Mouse (Mus musculus) lung, embryonic 16.5 days (tissue): ENCODE measurements around the gene Col7a1. TPM values are rescaled to one million over a fixed set of nuclear protein-coding genes. Genes with fewer than 3 reads are reported as not detected.
A peak's percentile ranks its signal among the peaks of the same experiment; 100 is the strongest.

Experiments
- ATAC-seq: fragments of 200-750 bp; cut with Nextera tagmentation; 2 replicates; pipeline ENCODE4 v1.8.0; 2017; ENCODE audit warnings: low read depth, mild to moderate bottlenecking, moderate library complexity
- H3K27ac ChIP-seq: fragments of 300-500 bp; sonication (generic); 2 replicates; pipeline ENCODE4 v1.5.1; 2014; ENCODE audit warnings: mild to moderate bottlenecking, control low read depth, low read length
- H3K27me3 ChIP-seq: fragments of 300-500 bp; sonication (generic); 2 replicates; pipeline ENCODE4 v1.6.1; 2014; ENCODE audit warnings: low read depth, low read length, mixed read lengths; ENCODE audit not compliant: control insufficient read depth, insufficient read depth
- H3K36me3 ChIP-seq: fragments of 300-500 bp; sonication (generic); 2 replicates; pipeline ENCODE4 v1.6.1; 2014; ENCODE audit warnings: low read length; ENCODE audit not compliant: control insufficient read depth, insufficient read depth
- H3K4me1 ChIP-seq: fragments of 300-500 bp; sonication (generic); replicated peaks from 2 replicates; pipeline ENCODE4 v1.6.1; 2014; ENCODE audit warnings: low read length, mixed read lengths; ENCODE audit not compliant: control insufficient read depth, insufficient read depth
- H3K4me2 ChIP-seq: fragments of 300-500 bp; sonication (generic); 2 replicates; pipeline ENCODE4 v1.6.1; 2014; ENCODE audit warnings: low read depth, low read length, control low read depth
- H3K4me3 ChIP-seq: fragments of 300-500 bp; sonication (generic); 2 replicates; pipeline ENCODE4 v1.5.1; 2014; ENCODE audit warnings: mild to moderate bottlenecking, low read length, control low read depth
- H3K9ac ChIP-seq: fragments of 300-500 bp; sonication (generic); 2 replicates; pipeline ENCODE4 v1.6.1; 2014; ENCODE audit warnings: low read length, control low read depth
- H3K9me3 ChIP-seq: fragments of 300-500 bp; sonication (generic); 2 replicates; pipeline ENCODE4 v1.6.1; 2016; ENCODE audit warnings: low read length; ENCODE audit not compliant: control insufficient read depth
- WGBS: fragments of 180-500 bp; shearing (Covaris S2); extraction: QIAGEN DNeasy Blood & Tissue Kit; methylation state at CpG from one replicate; pipeline ENCODE4 v1.1.7; 2014; 5-methylcytosine and 5-hydroxymethylcytosine counted together
- polyA plus RNA-seq: library from polyadenylated mRNA; unstranded; fragments of >200 nt; fragmentation: Nextera tagmentation; extraction: Ambion mirVana; gene quantifications from 2 replicates; pipeline ENCODE4 v1.2.1, GENCODE M21; 2015

Gene Col7a1
- 1.3 and 1.5 TPM in 2 replicates for polyA plus RNA-seq

DNA sequence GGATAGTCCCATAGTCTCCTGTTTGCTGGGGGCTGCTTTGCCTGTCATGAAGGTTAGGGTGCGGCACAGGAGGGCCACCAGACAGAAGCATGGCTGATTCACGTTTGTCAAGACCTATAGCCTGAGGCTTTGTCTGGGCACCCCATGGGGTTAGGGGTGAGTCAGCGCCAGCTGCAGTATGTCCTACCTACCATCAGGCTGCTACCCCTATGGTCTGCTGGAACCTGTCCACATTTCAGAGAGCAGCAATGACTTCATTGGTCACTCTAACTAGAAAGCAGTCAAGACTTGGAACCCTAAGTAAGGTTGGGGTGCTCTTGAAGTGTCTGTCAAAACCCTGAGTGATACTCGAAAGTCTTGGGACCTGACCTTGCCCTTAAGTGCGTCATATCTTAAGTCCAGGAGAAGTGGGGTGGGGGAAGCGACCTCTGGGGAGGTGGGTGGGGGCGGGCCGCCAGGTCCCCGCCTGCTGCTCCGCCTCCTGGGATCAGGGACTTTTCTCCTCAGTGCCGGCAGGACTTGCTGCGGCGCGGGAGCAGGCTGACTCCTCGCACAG lies at the start of gene Col7a1:
Gene Col7a1 (plus strand): TSS at position 506 of the 556 bp plus-strand sequence.
- no peaks in the 10 kb centered on the region for H3K9me3 ChIP-seq
- peak within 1 kb of the TSS; percentile 41; the same call in 1 of the 2 replicates for H3K9ac ChIP-seq
- peak within 1 kb of the TSS; percentile 48 for H3K4me2 ChIP-seq
- WGBS: 10% methylated on average over 15 of the region's 15 CpGs
- peaks cover 5% of the 10 kb centered on the region; the same call in 1 of the 2 replicates for H3K4me1 ChIP-seq
- no peak for ATAC-seq
- no peaks in the 10 kb centered on the region for H3K27me3 ChIP-seq
- H3K27ac ChIP-seq: no peak within 1 kb of the TSS
- H3K36me3 ChIP-seq: peaks cover 16% of the 10 kb centered on the region
- peak within 1 kb of the TSS; percentile 21; the same call in 1 of the 2 replicates for H3K4me3 ChIP-seq

- no peak overlapping the region for H3K9ac ChIP-seq
- H3K27me3 ChIP-seq: no peaks in the 10 kb centered on the region
- no peaks in the 10 kb centered on the region for H3K4me1 ChIP-seq
- no peak overlapping the region for H3K27ac ChIP-seq
- no peak for ATAC-seq
- H3K4me2 ChIP-seq: no peak overlapping the region
- no peak overlapping the region for H3K4me3 ChIP-seq
- no peaks in the 10 kb centered on the region for H3K36me3 ChIP-seq
- 62% methylated on average over 6 of the region's 6 CpGs for WGBS
- H3K9me3 ChIP-seq: no peaks in the 10 kb centered on the region
Measured at GRCm38 (mm10) chr9:108912308-108912707, 41.1 kb upstream of the Col7a1 start.

GRCm38 (mm10) chr9:108913161-108913560 lies 40.2 kb upstream of the Col7a1 start:
- 83% methylated on average over 7 of the region's 7 CpGs for WGBS
- H3K9ac ChIP-seq: no peak overlapping the region

DNA sequence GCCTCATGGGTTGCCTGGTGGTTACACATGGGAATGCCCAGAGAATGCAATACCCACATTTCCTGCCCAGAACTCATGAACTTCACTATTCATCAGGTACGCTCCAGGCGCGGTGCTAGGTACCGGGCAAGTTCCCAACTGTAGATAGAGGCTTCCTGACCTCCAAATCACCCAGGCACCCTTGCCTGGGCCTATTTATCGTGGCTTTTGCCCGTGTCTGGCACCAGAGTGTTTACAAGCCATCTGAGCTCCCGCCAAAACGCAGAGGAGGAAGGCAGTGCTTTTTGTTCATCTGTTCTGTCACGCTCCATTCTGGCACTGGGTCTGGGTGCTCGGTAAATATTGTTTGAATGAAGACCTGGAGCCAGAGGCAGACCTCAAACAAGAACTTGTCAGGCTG lies 39.8 kb upstream of the Col7a1 start:
- H3K4me3 ChIP-seq: no peak overlapping the region
- WGBS: 60% methylated on average over 10 of the region's 10 CpGs
- H3K27ac ChIP-seq: no peak overlapping the region
- no peak overlapping the region for H3K4me2 ChIP-seq
- H3K27me3 ChIP-seq: no peaks in the 10 kb centered on the region
- H3K9ac ChIP-seq: no peak overlapping the region
- ATAC-seq: no peak
- no peaks in the 10 kb centered on the region for H3K9me3 ChIP-seq
- H3K4me1 ChIP-seq: no peaks in the 10 kb centered on the region
- H3K36me3 ChIP-seq: no peaks in the 10 kb centered on the region

More at GRCm38 (mm10) chr9:108913161-108913560, 40.2 kb upstream of the Col7a1 start:
- Histone ChIP-seq H3K9me3 (no peaks in the 10 kb centered on the region), H3K36me3 (no peaks in the 10 kb centered on the region), H3K4me3 (no peak overlapping the region), H3K4me1 (no peaks in the 10 kb centered on the region), H3K4me2 (no peak overlapping the region), H3K27ac (no peak overlapping the region), H3K27me3 (no peaks in the 10 kb centered on the region)
- no peak for ATAC-seq

DNA sequence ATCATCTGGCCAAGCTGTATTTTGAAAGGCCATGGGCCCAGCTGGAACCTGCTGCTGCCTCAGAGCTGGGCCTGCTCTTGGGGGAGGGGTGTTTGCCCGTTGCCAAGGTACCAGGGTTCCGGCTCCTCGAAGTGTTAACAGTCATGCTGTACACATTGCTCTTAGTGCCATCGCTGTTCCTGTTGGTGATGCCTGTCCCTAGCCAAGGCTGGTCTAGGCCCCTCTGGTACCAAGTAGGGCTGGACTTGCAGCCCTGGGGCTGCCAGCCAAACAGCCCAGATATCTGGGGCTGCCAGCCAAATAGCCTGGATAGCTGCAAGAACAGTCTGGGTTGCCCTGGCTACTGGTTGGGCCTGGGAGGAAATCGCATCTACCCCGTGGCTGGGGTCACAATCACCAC lies 38.9 kb upstream of the Col7a1 start, which contains the start of gene Tmem89:
Gene Tmem89 (plus strand): TSS at position 129 of the 400 bp plus-strand sequence.
- no peak within 1 kb of the TSS for H3K4me2 ChIP-seq
- H3K9ac ChIP-seq: no peak within 1 kb of the TSS
- no peaks in the 10 kb centered on the region for H3K27me3 ChIP-seq
- WGBS: 46% methylated on average over 6 of the region's 6 CpGs
- H3K9me3 ChIP-seq: no peaks in the 10 kb centered on the region
- H3K27ac ChIP-seq: no peak within 1 kb of the TSS
- peak; percentile 47 for ATAC-seq
- H3K4me3 ChIP-seq: no peak within 1 kb of the TSS
- no peaks in the 10 kb centered on the region for H3K36me3 ChIP-seq
- H3K4me1 ChIP-seq: no peaks in the 10 kb centered on the region

- WGBS: 54% methylated on average over 8 of the region's 8 CpGs
Measured at GRCm38 (mm10) chr9:108925897-108926296, 27.5 kb upstream of the Col7a1 start.

GRCm38 (mm10) chr9:108928424-108928823 lies 25.0 kb upstream of the Col7a1 start:
- Histone ChIP-seq H3K9ac (no peak overlapping the region), H3K4me1 (no peaks in the 10 kb centered on the region), H3K4me2 (no peak overlapping the region), H3K27me3 (no peaks in the 10 kb centered on the region), H3K4me3 (no peak overlapping the region), H3K27ac (no peak overlapping the region), H3K9me3 (no peaks in the 10 kb centered on the region), H3K36me3 (no peaks in the 10 kb centered on the region)
- no peak for ATAC-seq
- 78% methylated on average over 3 of the region's 3 CpGs for WGBS

More at GRCm38 (mm10) chr9:108925897-108926296, 27.5 kb upstream of the Col7a1 start:
- no peak overlapping the region for H3K9ac ChIP-seq
- no peak overlapping the region for H3K4me2 ChIP-seq
- H3K27ac ChIP-seq: no peak overlapping the region
- H3K27me3 ChIP-seq: no peaks in the 10 kb centered on the region
- H3K36me3 ChIP-seq: no peaks in the 10 kb centered on the region
- H3K4me1 ChIP-seq: no peaks in the 10 kb centered on the region
- H3K9me3 ChIP-seq: no peaks in the 10 kb centered on the region
- no peak for ATAC-seq
- H3K4me3 ChIP-seq: no peak overlapping the region

- ATAC-seq: no peak
- H3K27me3 ChIP-seq: no peaks in the 10 kb centered on the region
- peaks cover 18% of the 10 kb centered on the region for H3K36me3 ChIP-seq
- peak overlapping the region; percentile 99; the same call in 1 of the 2 replicates for H3K4me3 ChIP-seq
- no peak overlapping the region for H3K4me2 ChIP-seq
- H3K9me3 ChIP-seq: no peaks in the 10 kb centered on the region
- no peak overlapping the region for H3K27ac ChIP-seq
- no peak overlapping the region for H3K9ac ChIP-seq
- H3K4me1 ChIP-seq: peaks cover 4% of the 10 kb centered on the region
- WGBS: 10% methylated on average over 3 of the region's 3 CpGs
Measured at GRCm38 (mm10) chr9:108935991-108936390, 17.4 kb upstream of the Col7a1 start.

GRCm38 (mm10) chr9:108936418-108937364 lies 16.7 kb upstream of the Col7a1 start, which contains the start of gene Uqcrc1:
Gene Uqcrc1 (plus strand): TSS chr9:108936633.
- under 1% methylated on average over 58 of the region's 58 CpGs for WGBS
- peaks cover 4% of the 10 kb centered on the region for H3K4me1 ChIP-seq

More at GRCm38 (mm10) chr9:108936418-108937364, 16.7 kb upstream of the Col7a1 start, which contains the start of gene Uqcrc1:
- Histone ChIP-seq H3K27ac (0 out of 2 replicates have a peak within 1 kb of the TSS, but pooled peaks have one; percentile 2), H3K9ac (peak within 1 kb of the TSS; percentile 78), H3K9me3 (no peaks in the 10 kb centered on the region), H3K27me3 (no peaks in the 10 kb centered on the region), H3K4me2 (peak within 1 kb of the TSS; percentile 89), H3K36me3 (peaks cover 21% of the 10 kb centered on the region), H3K4me3 (peak within 1 kb of the TSS; percentile 99)
- ATAC-seq: peak; percentile 91
